ENCODE assay signal across 9 mouse cellular contexts in genomic region chr3:79409927-79410628, GRCm38 (mm10).
DNase-seq lines count a peak whose midpoint lies in the region; ATAC-seq and TF ChIP-seq lines count a peak whose summit lies in the region.
"Had no signal": no experiment of that assay in that cellular context is flagged by ENCODE, and none has a peak within 500 bp of the region (broad histone marks: within the 10 kb centered on the region; RNA-seq: fewer than 3 reads in every experiment).

No protein-coding gene starts in this region.

- no peak overlapping the region for H3K9ac ChIP-seq in forebrain, embryonic 12.5 days
- no peak overlapping the region for H3K9ac ChIP-seq in hindbrain, postnatal 0 days (replicated peaks; ENCODE audit: low read length)

- no peaks in the 10 kb centered on the region for H3K36me3 ChIP-seq in forebrain, embryonic 12.5 days (replicated peaks)
- no peaks in the 10 kb centered on the region for H3K36me3 ChIP-seq in hindbrain, postnatal 0 days (ENCODE audit: insufficient read depth, low read length)

- no peaks in the 10 kb centered on the region for H3K27me3 ChIP-seq in forebrain, embryonic 12.5 days
- H3K27me3 ChIP-seq in hindbrain, postnatal 0 days (ENCODE audit: insufficient read depth, low read length) = no peaks in the 10 kb centered on the region

- WGBS in forebrain, embryonic 12.5 days = 21% methylated on average over 10 of the region's 10 CpGs
- WGBS in hindbrain, postnatal 0 days = 18% methylated on average over 10 of the region's 10 CpGs

- H3K4me2 ChIP-seq in forebrain, embryonic 12.5 days = no peak overlapping the region
- no peak overlapping the region for H3K4me2 ChIP-seq in hindbrain, postnatal 0 days (ENCODE audit: low read depth, low read length)

- H3K4me1 ChIP-seq in forebrain, embryonic 12.5 days = peaks cover 11% of the 10 kb centered on the region
- no peaks in the 10 kb centered on the region for H3K4me1 ChIP-seq in hindbrain, postnatal 0 days (ENCODE audit: insufficient read depth, low read length)

- H3K9me3 ChIP-seq in forebrain, embryonic 12.5 days = no peaks in the 10 kb centered on the region
- no peaks in the 10 kb centered on the region for H3K9me3 ChIP-seq in hindbrain, postnatal 0 days (ENCODE audit: low read length)

- H3K27ac ChIP-seq in forebrain, embryonic 12.5 days = 0 out of 2 replicates have a peak overlapping the region, but pooled peaks have one; percentile 8
- H3K27ac ChIP-seq in hindbrain, postnatal 0 days = no peak overlapping the region
- H3K27ac ChIP-seq in layer of hippocampus, adult 2 months = no peak overlapping the region

- no peak overlapping the region for H3K4me3 ChIP-seq in forebrain, embryonic 12.5 days (replicated peaks)
- H3K4me3 ChIP-seq in hindbrain, postnatal 0 days (ENCODE audit: low read length) = no peak overlapping the region
- no peak overlapping the region for H3K4me3 ChIP-seq in layer of hippocampus, adult 2 months

- peak; percentile 71 for DNase-seq in embryo, embryonic 10.5 days (ENCODE audit: low spot score)
- peak; percentile 25 for DNase-seq in hindbrain, postnatal 0 days (ENCODE audit: low spot score)
- peak; percentile 36 for DNase-seq in neural tube, embryonic 10.5 days (ENCODE audit: extremely low spot score, low spot score)
- DNase-seq in layer of hippocampus, adult 2 months (ENCODE audit: low spot score in 2 of 2) = no peak
- no peak for DNase-seq in adrenal gland, adult 2 months
- DNase-seq in adrenal gland, postnatal 14 days = no peak
- no peak for DNase-seq in heart, postnatal 4 days
- DNase-seq: cerebellum, adult 9-10 months had no signal

- ATAC-seq in forebrain, embryonic 12.5 days (ENCODE audit: low FRiP score) = peak; percentile 89
- peak; percentile 75 for ATAC-seq in hindbrain, postnatal 0 days

- no peak for TF ChIP-seq CTCF in hindbrain, postnatal 0 days (IDR thresholded peaks at IDR 0.05; ENCODE audit: low read depth)
- no peak for TF ChIP-seq CTCF in layer of hippocampus, adult 2 months (conservative IDR thresholded peaks at IDR 0.05)

Comparison
In these comparisons a context has a peak if more than half of its experiments do, and no peak if none do; other contexts are left out.
1. DNase-seq: peak in embryo, embryonic 10.5 days (single experiment), hindbrain, postnatal 0 days (single experiment) and neural tube, embryonic 10.5 days (single experiment); none in layer of hippocampus, adult 2 months (0 of 2), adrenal gland, adult 2 months (single experiment), adrenal gland, postnatal 14 days (single experiment) and heart, postnatal 4 days (single experiment).